Comparison of ENCODE assay signal across 8 mouse cellular contexts in genomic region chr13:97824071-97824716, GRCm38 (mm10).
A peak's percentile ranks its signal among the peaks of the same experiment; 100 is the strongest.
DNase-seq lines count a peak whose midpoint lies in the region; ATAC-seq and TF ChIP-seq lines count a peak whose summit lies in the region.
"Had no signal": no experiment of that assay in that cellular context is flagged by ENCODE, and none has a peak within 500 bp of the region (broad histone marks: within the 10 kb centered on the region; RNA-seq: fewer than 3 reads in every experiment).

No protein-coding gene starts in this region.

- TF ChIP-seq EP300 in liver, embryonic 14.5 days (IDR thresholded peaks at IDR 0.05; ENCODE audit: low read depth), result no peak

- peak overlapping the region; percentile 35 for H3K9ac ChIP-seq in forebrain, embryonic 16.5 days (replicated peaks; ENCODE audit: low read depth, low read length)
- H3K9ac ChIP-seq in hindbrain, postnatal 0 days (replicated peaks; ENCODE audit: low read length), result no peak overlapping the region; the same call in 1 of the 2 replicates
- H3K9ac ChIP-seq in liver, embryonic 14.5 days (replicated peaks), result no peak overlapping the region

- peaks cover 32% of the 10 kb centered on the region for H3K4me1 ChIP-seq in forebrain, embryonic 16.5 days (replicated peaks; ENCODE audit: control insufficient read depth, insufficient read depth, low read length)
- peaks cover 6% of the 10 kb centered on the region; the same call in 1 of the 2 replicates for H3K4me1 ChIP-seq in hindbrain, postnatal 0 days (ENCODE audit: insufficient read depth, low read length)
- no peaks in the 10 kb centered on the region for H3K4me1 ChIP-seq in liver, embryonic 14.5 days (replicated peaks; ENCODE audit: control insufficient read depth in 2 of 2, insufficient read depth in 2 of 2, low read length in 1 of 2)

- H3K4me2 ChIP-seq in forebrain, embryonic 16.5 days (ENCODE audit: low read length), result peak overlapping the region; percentile 58
- peak overlapping the region; percentile 58 for H3K4me2 ChIP-seq in hindbrain, postnatal 0 days (ENCODE audit: low read depth, low read length)
- H3K4me2 ChIP-seq in liver, embryonic 14.5 days (ENCODE audit: low read depth), result peak overlapping the region; percentile 20; the same call in 1 of the 2 replicates

- no peaks in the 10 kb centered on the region for H3K36me3 ChIP-seq in forebrain, embryonic 16.5 days (ENCODE audit: control insufficient read depth, insufficient read depth)
- H3K36me3 ChIP-seq in hindbrain, postnatal 0 days (ENCODE audit: insufficient read depth, low read length), result no peaks in the 10 kb centered on the region
- H3K36me3 ChIP-seq in liver, embryonic 14.5 days (replicated peaks; ENCODE audit: control insufficient read depth, insufficient read depth, low read depth), result no peaks in the 10 kb centered on the region

- DNase-seq in MN1 (ENCODE audit: low spot score), result peak; percentile 87
- peak; percentile 51 for DNase-seq in brain, embryonic 18.5 days (ENCODE audit: low read depth, low spot score)
- DNase-seq in hindbrain, postnatal 0 days (ENCODE audit: low spot score), result peak; percentile 90
- DNase-seq in liver, embryonic 14.5 days (ENCODE audit: low read depth in 3 of 3, low spot score in 3 of 3), result no peak
- peak; percentile 39 to 41 for DNase-seq in right cerebral cortex, postnatal 36 days (ENCODE audit: low spot score in 2 of 2)
- no peak for DNase-seq in adipocyte (ENCODE audit: low spot score)

- peak overlapping the region; percentile 84 for H3K27ac ChIP-seq in forebrain, embryonic 16.5 days (ENCODE audit: low read length)
- peak overlapping the region; percentile 8 for H3K27ac ChIP-seq in hindbrain, postnatal 0 days
- H3K27ac ChIP-seq in liver, embryonic 14.5 days, result no peak overlapping the region

- TF ChIP-seq CTCF in hindbrain, postnatal 0 days (IDR thresholded peaks at IDR 0.05; ENCODE audit: low read depth), result no peak
- TF ChIP-seq CTCF in liver, embryonic 14.5 days (IDR thresholded peaks at IDR 0.05; ENCODE audit: low read depth), result no peak

- WGBS in forebrain, embryonic 16.5 days, result 14% methylated on average over 20 of the region's 20 CpGs
- 11% methylated on average over 20 of the region's 20 CpGs for WGBS in hindbrain, postnatal 0 days
- WGBS in liver, embryonic 14.5 days (ENCODE audit: insufficient replicate concordance), result 62% methylated on average over 20 of the region's 20 CpGs

- H3K4me3 ChIP-seq in forebrain, embryonic 16.5 days (replicated peaks; ENCODE audit: low read length), result peak overlapping the region; percentile 29
- peak overlapping the region; percentile 23 for H3K4me3 ChIP-seq in hindbrain, postnatal 0 days (ENCODE audit: low read length)
- no peak overlapping the region for H3K4me3 ChIP-seq in liver, embryonic 14.5 days (ENCODE audit: insufficient read depth in 1 of 2, low read depth in 2 of 2, low read length in 2 of 2)
- H3K4me3 ChIP-seq: myocyte had no signal

- no peaks in the 10 kb centered on the region for H3K27me3 ChIP-seq in forebrain, embryonic 16.5 days (replicated peaks; ENCODE audit: control insufficient read depth, insufficient read depth, low read length)
- no peaks in the 10 kb centered on the region for H3K27me3 ChIP-seq in hindbrain, postnatal 0 days (ENCODE audit: insufficient read depth, low read length)
- H3K27me3 ChIP-seq in liver, embryonic 14.5 days (ENCODE audit: control insufficient read depth, insufficient read depth, low read length), result no peaks in the 10 kb centered on the region

- H3K9me3 ChIP-seq in forebrain, embryonic 16.5 days (ENCODE audit: control insufficient read depth, low read length), result no peaks in the 10 kb centered on the region
- no peaks in the 10 kb centered on the region for H3K9me3 ChIP-seq in hindbrain, postnatal 0 days (ENCODE audit: low read length)
- no peaks in the 10 kb centered on the region for H3K9me3 ChIP-seq in liver, embryonic 14.5 days (ENCODE audit: control insufficient read depth, low read length)

- peak; percentile 91 for ATAC-seq in forebrain, embryonic 16.5 days
- ATAC-seq in hindbrain, postnatal 0 days, result peak; percentile 87
- ATAC-seq in liver, embryonic 14.5 days (ENCODE audit: insufficient read depth), result no peak

Comparison
In these comparisons a context has a peak if more than half of its experiments do, and no peak if none do; other contexts are left out.
1. DNase-seq: peak in MN1 (single experiment), brain, embryonic 18.5 days (single experiment), hindbrain, postnatal 0 days (single experiment) and right cerebral cortex, postnatal 36 days (2 of 2); none in liver, embryonic 14.5 days (0 of 3) and adipocyte (single experiment).
2. H3K4me3 ChIP-seq: peak in forebrain, embryonic 16.5 days (single experiment) and hindbrain, postnatal 0 days (single experiment); none in liver, embryonic 14.5 days (0 of 2).
3. Peak in every context shown above with its lines, with median percentiles within 50 percentile points of each other: H3K4me2 ChIP-seq.